Mouse (Mus musculus): ENCODE measurements around the gene Tmem216. TPM values are rescaled to one million over a fixed set of nuclear protein-coding genes. Genes with fewer than 3 reads are reported as not detected.

Tmem216 gene
- polyA plus RNA-seq, 1 experiment from 2014 or later, result 20.7 TPM

DNA sequence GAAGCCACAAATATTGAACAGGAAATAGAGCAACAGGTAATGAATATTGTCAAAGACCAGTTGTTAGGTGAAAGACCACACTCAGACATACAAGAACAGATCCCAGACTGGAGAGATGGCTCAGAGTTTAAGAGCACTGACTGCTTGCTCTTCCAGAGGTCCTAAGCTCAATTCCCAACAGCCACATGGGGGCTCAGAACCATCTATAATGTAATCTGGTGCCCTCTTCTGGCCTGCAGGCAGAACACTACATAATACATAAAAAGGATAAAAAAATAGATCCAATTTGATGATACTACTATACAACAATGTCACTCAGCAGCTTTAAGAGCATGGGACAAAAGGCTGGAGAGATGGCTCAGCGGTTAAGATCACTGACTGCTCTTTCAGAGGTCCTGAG is 35.7 kb downstream of the Tmem216 start:
- no peak for ATAC-seq (replicated peaks; ENCODE audit: extremely low read depth, insufficient read depth, low FRiP score)
- Histone ChIP-seq H3K4me1 (ENCODE audit: control insufficient read depth, insufficient read depth, low read length) (peaks cover 6% of the 10 kb centered on the region), H3K27me3 (ENCODE audit: control insufficient read depth, insufficient read depth, low read length) (no peaks in the 10 kb centered on the region), H3K36me3 (ENCODE audit: control insufficient read depth, insufficient read depth) (peaks cover 9% of the 10 kb centered on the region), H3K9me3 (replicated peaks; ENCODE audit: control insufficient read depth, low read length) (no peaks in the 10 kb centered on the region), H3K4me2 (ENCODE audit: low read depth, low read length) (no peak overlapping the region), H3K9ac (ENCODE audit: low read length) (no peak overlapping the region), H3K27ac (ENCODE audit: low read length) (no peak overlapping the region), H3K4me3 (ENCODE audit: low read length) (no peak overlapping the region)
- 42% methylated on average over 1 of the region's 1 CpGs for WGBS

DNA sequence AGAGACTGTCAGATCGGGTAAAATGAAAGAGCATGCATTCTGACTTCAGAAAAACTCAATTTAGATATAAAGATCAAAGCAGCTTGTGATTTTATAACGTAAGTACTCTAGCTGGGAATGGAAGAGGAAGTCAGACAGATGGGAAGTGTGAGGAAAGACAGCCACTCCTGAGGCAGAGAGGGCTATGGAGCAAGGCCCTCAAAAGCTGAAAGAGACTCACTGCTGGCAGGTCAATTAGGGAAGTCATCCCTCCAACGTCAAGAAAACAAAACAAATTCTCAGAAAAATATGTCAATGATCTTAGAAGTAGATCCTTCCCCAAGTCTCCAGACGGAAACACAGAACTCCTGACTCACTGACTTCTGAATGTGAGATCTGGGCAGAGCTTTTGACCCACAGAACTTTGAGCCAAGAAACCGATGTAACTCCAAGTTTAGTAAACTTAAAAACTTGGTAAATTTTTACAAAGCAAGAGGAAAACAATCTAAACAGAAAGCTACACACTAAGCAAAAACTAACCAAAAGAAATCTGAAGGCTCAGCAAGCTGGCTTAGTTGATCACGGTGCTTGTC is 45.2 kb downstream of the Tmem216 start:
- Histone ChIP-seq H3K4me2 (ENCODE audit: low read depth, low read length) (no peak overlapping the region), H3K9me3 (replicated peaks; ENCODE audit: control insufficient read depth, low read length) (no peaks in the 10 kb centered on the region), H3K4me1 (ENCODE audit: control insufficient read depth, insufficient read depth, low read length) (no peaks in the 10 kb centered on the region), H3K4me3 (ENCODE audit: low read length) (no peak overlapping the region), H3K27ac (ENCODE audit: low read length) (no peak overlapping the region), H3K36me3 (ENCODE audit: control insufficient read depth, insufficient read depth) (peaks cover 9% of the 10 kb centered on the region), H3K9ac (ENCODE audit: low read length) (no peak overlapping the region), H3K27me3 (ENCODE audit: control insufficient read depth, insufficient read depth, low read length) (no peaks in the 10 kb centered on the region)
- WGBS, result 76% methylated on average over 6 of the region's 6 CpGs
- no peak for ATAC-seq (replicated peaks; ENCODE audit: extremely low read depth, insufficient read depth, low FRiP score)

DNA sequence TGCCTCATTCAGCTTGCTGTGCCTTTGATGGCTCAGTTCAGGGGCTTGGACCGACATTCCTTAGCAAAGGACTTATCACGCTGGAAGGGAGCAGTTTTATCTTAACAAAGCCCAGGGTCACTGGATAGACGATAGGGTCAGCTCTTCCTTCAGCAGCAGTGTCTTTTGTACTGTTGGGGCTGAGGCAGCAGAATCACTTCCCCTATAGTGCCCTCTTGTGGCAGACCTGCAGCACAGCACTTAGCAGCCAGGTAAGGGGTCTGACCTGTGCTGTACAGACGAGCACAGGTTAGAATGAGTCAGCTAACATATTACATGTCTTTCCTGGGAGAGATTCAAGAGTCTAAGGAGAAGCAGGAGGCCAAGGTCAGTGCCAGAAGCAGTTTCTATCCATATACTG is 53.5 kb downstream of the Tmem216 start:
- peaks cover 9% of the 10 kb centered on the region for H3K36me3 ChIP-seq (ENCODE audit: control insufficient read depth, insufficient read depth)
- H3K4me3 ChIP-seq (ENCODE audit: low read length), result no peak overlapping the region
- ATAC-seq (replicated peaks; ENCODE audit: extremely low read depth, insufficient read depth, low FRiP score), result no peak
- H3K27me3 ChIP-seq (ENCODE audit: control insufficient read depth, insufficient read depth, low read length), result no peaks in the 10 kb centered on the region
- 7% methylated on average over 4 of the region's 4 CpGs for WGBS
- H3K9me3 ChIP-seq (replicated peaks; ENCODE audit: control insufficient read depth, low read length), result no peaks in the 10 kb centered on the region
- no peak overlapping the region for H3K4me2 ChIP-seq (ENCODE audit: low read depth, low read length)
- H3K4me1 ChIP-seq (ENCODE audit: control insufficient read depth, insufficient read depth, low read length), result no peaks in the 10 kb centered on the region
- H3K9ac ChIP-seq (ENCODE audit: low read length), result no peak overlapping the region
- H3K27ac ChIP-seq (ENCODE audit: low read length), result no peak overlapping the region

DNA sequence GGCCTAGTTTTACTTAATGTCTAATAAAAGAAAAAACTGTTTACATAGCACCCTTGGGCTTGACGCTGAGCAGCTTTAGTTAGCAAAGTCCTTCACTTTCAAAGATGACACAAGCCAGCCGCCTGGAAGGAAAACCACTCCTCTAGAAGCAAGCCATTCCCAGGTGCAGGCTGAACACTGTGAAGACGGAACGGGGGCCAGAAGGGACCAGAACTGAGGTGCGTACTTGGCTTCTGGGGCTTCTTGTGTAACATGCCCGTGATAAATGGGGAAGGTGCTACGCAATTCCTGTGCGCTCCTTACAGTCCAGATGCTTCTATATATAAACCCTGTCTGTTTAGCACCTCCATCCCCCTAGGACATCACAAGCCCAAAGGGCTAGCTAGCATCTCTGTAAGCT is 55.5 kb downstream of the Tmem216 start:
- Histone ChIP-seq H3K36me3 (ENCODE audit: control insufficient read depth, insufficient read depth) (peaks cover 9% of the 10 kb centered on the region), H3K27ac (ENCODE audit: low read length) (no peak overlapping the region), H3K4me1 (ENCODE audit: control insufficient read depth, insufficient read depth, low read length) (no peaks in the 10 kb centered on the region), H3K4me3 (ENCODE audit: low read length) (no peak overlapping the region), H3K9ac (ENCODE audit: low read length) (no peak overlapping the region), H3K9me3 (replicated peaks; ENCODE audit: control insufficient read depth, low read length) (no peaks in the 10 kb centered on the region), H3K27me3 (ENCODE audit: control insufficient read depth, insufficient read depth, low read length) (no peaks in the 10 kb centered on the region), H3K4me2 (ENCODE audit: low read depth, low read length) (no peak overlapping the region)
- 82% methylated on average over 8 of the region's 8 CpGs for WGBS
- ATAC-seq (replicated peaks; ENCODE audit: extremely low read depth, insufficient read depth, low FRiP score), result no peak

DNA sequence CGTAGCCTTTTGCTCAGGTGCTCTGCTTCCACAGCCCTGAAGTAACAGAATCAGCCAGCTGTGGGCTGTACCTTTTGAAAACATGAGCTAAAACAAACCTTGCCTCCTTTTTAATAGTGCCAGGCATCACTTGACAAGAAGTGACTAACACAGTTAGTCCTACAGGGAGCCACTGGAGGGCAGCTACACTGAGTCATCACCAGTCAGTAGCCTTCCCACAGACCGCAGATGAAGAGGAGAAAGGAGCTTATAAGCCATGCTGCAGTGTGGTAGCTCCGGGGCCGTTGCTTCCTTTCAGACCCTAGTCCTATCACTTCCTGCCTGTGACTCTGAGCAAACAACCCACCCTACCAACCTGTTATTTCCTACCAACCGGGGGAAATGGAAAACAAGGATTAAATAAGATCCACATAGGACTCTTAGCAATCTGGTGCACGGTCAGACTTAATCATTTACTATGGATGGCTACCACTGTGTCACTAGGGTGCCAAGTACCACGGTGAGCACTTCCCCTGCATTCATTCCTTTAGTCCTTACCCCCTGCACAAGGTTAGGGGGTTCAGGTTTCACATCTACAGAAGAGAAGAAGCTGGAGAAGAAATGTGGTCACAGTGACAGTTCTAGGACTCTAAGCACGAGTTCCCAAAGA is 58.4 kb downstream of the Tmem216 start:
- Histone ChIP-seq H3K27me3 (ENCODE audit: control insufficient read depth, insufficient read depth, low read length) (no peaks in the 10 kb centered on the region), H3K4me2 (ENCODE audit: low read depth, low read length) (no peak overlapping the region), H3K36me3 (ENCODE audit: control insufficient read depth, insufficient read depth) (peaks cover 5% of the 10 kb centered on the region; the same call in 1 of the 2 replicates), H3K27ac (ENCODE audit: low read length) (no peak overlapping the region), H3K9ac (ENCODE audit: low read length) (no peak overlapping the region), H3K4me1 (ENCODE audit: control insufficient read depth, insufficient read depth, low read length) (no peaks in the 10 kb centered on the region), H3K4me3 (ENCODE audit: low read length) (no peak overlapping the region), H3K9me3 (replicated peaks; ENCODE audit: control insufficient read depth, low read length) (no peaks in the 10 kb centered on the region)
- 48% methylated on average over 8 of the region's 8 CpGs for WGBS
- ATAC-seq (replicated peaks; ENCODE audit: extremely low read depth, insufficient read depth, low FRiP score), result no peak

DNA sequence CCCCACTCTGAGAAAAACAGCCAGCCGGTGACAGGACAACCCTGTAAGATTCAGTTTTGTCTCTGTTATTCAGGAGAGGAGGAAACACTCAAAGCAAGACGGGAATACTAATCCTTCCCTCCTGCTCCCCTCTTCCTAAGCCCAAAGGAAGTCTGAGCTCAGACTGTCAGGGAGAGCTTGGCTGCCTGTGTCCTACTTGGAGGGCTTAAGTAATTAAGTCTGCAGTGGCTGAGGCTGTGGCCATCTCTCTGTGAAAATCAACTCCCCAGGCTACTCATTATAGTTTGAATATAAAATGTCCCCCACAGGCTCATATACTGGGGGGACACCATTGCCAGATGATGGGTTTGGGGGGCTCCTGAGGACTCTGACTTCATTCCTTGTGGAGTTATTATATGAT is 59.1 kb downstream of the Tmem216 start:
- no peaks in the 10 kb centered on the region for H3K4me1 ChIP-seq (ENCODE audit: control insufficient read depth, insufficient read depth, low read length)
- no peak for ATAC-seq (replicated peaks; ENCODE audit: extremely low read depth, insufficient read depth, low FRiP score)

DNA sequence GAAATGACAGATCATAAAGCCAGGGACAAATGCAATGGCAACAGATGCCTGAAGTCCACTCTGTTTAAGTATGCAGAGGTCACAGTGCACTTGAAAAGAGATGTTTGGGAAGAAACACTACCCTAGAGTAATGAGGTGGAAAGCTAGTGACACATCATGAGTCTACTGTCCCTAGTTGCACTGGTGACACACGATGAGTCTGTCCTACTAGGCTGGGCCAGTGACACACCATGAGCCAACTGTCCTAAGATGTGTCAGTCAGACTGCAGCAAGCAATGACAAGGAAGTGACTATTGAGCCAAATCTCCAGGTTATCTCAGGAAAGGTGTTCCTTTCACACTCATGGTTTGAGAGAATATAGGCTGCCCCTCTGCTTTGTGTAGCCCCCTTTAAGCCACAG is 60.4 kb downstream of the Tmem216 start:
- H3K4me2 ChIP-seq (ENCODE audit: low read depth, low read length), result no peak overlapping the region
- no peaks in the 10 kb centered on the region for H3K4me1 ChIP-seq (ENCODE audit: control insufficient read depth, insufficient read depth, low read length)
- H3K9me3 ChIP-seq (replicated peaks; ENCODE audit: control insufficient read depth, low read length), result no peaks in the 10 kb centered on the region
- no peak overlapping the region for H3K4me3 ChIP-seq (ENCODE audit: low read length)
- no peak overlapping the region for H3K9ac ChIP-seq (ENCODE audit: low read length)
- peaks cover 4% of the 10 kb centered on the region; the same call in 1 of the 2 replicates for H3K27me3 ChIP-seq (ENCODE audit: control insufficient read depth, insufficient read depth, low read length)
- no peak overlapping the region for H3K27ac ChIP-seq (ENCODE audit: low read length)
- peaks cover 3% of the 10 kb centered on the region; the same call in 1 of the 2 replicates for H3K36me3 ChIP-seq (ENCODE audit: control insufficient read depth, insufficient read depth)
- no peak for ATAC-seq (replicated peaks; ENCODE audit: extremely low read depth, insufficient read depth, low FRiP score)
- 87% methylated on average over 1 of the region's 1 CpGs for WGBS

More for the DNA sequence above, 59.1 kb downstream of the Tmem216 start:
- Histone ChIP-seq H3K36me3 (ENCODE audit: control insufficient read depth, insufficient read depth) (peaks cover 5% of the 10 kb centered on the region; the same call in 1 of the 2 replicates), H3K27ac (ENCODE audit: low read length) (no peak overlapping the region), H3K27me3 (ENCODE audit: control insufficient read depth, insufficient read depth, low read length) (no peaks in the 10 kb centered on the region), H3K9me3 (replicated peaks; ENCODE audit: control insufficient read depth, low read length) (no peaks in the 10 kb centered on the region), H3K9ac (ENCODE audit: low read length) (no peak overlapping the region), H3K4me3 (ENCODE audit: low read length) (no peak overlapping the region), H3K4me2 (ENCODE audit: low read depth, low read length) (no peak overlapping the region)
- WGBS, result 60% methylated on average over 2 of the region's 2 CpGs

DNA sequence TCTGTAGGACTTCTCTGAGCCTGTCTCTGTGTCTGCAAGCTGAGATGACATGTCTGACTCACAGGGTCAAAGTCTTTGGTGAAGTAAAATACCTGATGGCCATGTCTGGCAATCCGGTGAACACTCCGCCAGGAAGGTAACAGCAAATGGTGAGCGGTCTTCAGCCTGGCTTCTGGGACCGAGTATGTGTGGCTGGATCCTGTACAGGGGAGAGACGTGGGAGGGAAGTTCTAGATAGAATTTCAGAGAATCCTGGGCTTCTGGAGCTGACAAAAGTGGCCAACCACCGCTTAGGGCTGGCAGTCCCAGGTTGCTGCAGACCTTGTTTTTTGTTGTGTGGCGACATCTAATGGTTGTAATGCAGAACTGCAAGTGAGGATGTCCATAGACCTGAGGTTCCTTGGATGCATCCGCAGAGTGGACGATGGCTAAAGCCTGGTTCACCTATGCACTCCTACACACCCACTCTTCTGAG is 69.7 kb downstream of the Tmem216 start:
- Histone ChIP-seq H3K36me3 (ENCODE audit: control insufficient read depth, insufficient read depth) (no peaks in the 10 kb centered on the region), H3K4me2 (ENCODE audit: low read depth, low read length) (no peak overlapping the region), H3K9me3 (replicated peaks; ENCODE audit: control insufficient read depth, low read length) (no peaks in the 10 kb centered on the region), H3K27ac (ENCODE audit: low read length) (no peak overlapping the region), H3K4me1 (ENCODE audit: control insufficient read depth, insufficient read depth, low read length) (peaks cover 4% of the 10 kb centered on the region), H3K4me3 (ENCODE audit: low read length) (no peak overlapping the region), H3K9ac (ENCODE audit: low read length) (no peak overlapping the region), H3K27me3 (ENCODE audit: control insufficient read depth, insufficient read depth, low read length) (peaks cover 41% of the 10 kb centered on the region)
- ATAC-seq (replicated peaks; ENCODE audit: extremely low read depth, insufficient read depth, low FRiP score), result peak; percentile 70; the same call in 1 of the 2 replicates
- 21% methylated on average over 9 of the region's 9 CpGs for WGBS

All from heart, embryonic 16.5 days (tissue).